Mouse (Mus musculus) testis, adult 2 months (tissue): ENCODE measurements around the gene Hps3.

Experiments used
- CTCF ChIP-seq: fragments of 200-500 bp; IDR thresholded peaks from 2 replicates; pipeline ENCODE4 v1.5.1; 2012; ENCODE audit warnings: low read depth, mild to moderate bottlenecking, inconsistent platforms, low read length, moderate library complexity; ENCODE audit not compliant: control insufficient read depth, insufficient read depth, insufficient replicate concordance
- POLR2A ChIP-seq: fragments of 200-500 bp; IDR thresholded peaks from 2 replicates; pipeline ENCODE4 v1.6.1; 2012; ENCODE audit warnings: low read depth, mild to moderate bottlenecking, inconsistent platforms, low read length, moderate library complexity; ENCODE audit not compliant: control insufficient read depth

DNA sequence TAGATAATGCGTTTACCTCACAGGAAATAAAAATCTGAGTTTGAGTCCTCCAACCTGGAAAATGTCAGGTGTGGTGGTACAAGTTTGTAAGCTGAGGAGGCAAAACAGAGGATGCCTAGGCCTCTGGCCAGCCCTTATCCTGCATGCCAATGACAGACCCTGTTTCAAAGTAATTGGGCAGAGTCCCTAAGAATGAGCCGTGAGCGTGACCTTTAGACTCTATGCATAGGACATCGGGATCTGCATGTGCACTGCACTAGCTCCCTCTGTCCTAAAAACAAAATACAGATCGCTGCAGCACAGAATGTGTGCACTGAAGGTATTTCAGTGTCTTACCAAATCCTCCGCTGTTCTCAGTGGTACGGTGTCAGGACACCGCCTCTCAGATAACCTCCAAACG, 24.7 kb downstream of the Hps3 start:
- TF ChIP-seq CTCF: no peak
- TF ChIP-seq POLR2A: no peak
